ENCODE assay signal across 33 mouse cellular contexts in genomic region chr19:10583550-10584146, GRCm38 (mm10). TPM values are rescaled to one million over a fixed set of nuclear protein-coding genes. Genes with fewer than 3 reads are reported as not detected.
DNase-seq lines count a peak whose midpoint lies in the region; ATAC-seq and TF ChIP-seq lines count a peak whose summit lies in the region.
"Had no signal": no experiment of that assay in that cellular context is flagged by ENCODE, and none has a peak within 500 bp of the region (broad histone marks: within the 10 kb centered on the region; RNA-seq: fewer than 3 reads in every experiment).

No protein-coding gene starts in this region.

- peak overlapping the region; percentile 23; the same call in 1 of the 2 replicates for H3K4me2 ChIP-seq in heart, embryonic 16.5 days (ENCODE audit: low read depth, low read length)
- H3K4me2 ChIP-seq: heart, embryonic 12.5 days; intestine, embryonic 15.5 days; limb, embryonic 15.5 days; midbrain, embryonic 15.5 days; neural tube, embryonic 15.5 days had no signal

- ATAC-seq in heart, embryonic 16.5 days (replicated peaks; ENCODE audit: extremely low read depth, insufficient read depth, low FRiP score) = no peak
- ATAC-seq: hindbrain, postnatal 0 days; intestine, embryonic 15.5 days; midbrain, embryonic 15.5 days had no signal

- H3K27me3 ChIP-seq in heart, embryonic 16.5 days (ENCODE audit: control insufficient read depth, insufficient read depth, low read length) = no peaks in the 10 kb centered on the region
- H3K27me3 ChIP-seq: heart, embryonic 12.5 days; intestine, embryonic 15.5 days; limb, embryonic 15.5 days; midbrain, embryonic 15.5 days; neural tube, embryonic 15.5 days had no signal

- H3K4me1 ChIP-seq in heart, embryonic 16.5 days (ENCODE audit: control insufficient read depth, insufficient read depth, low read length) = no peaks in the 10 kb centered on the region; the same call in 1 of the 2 replicates
- H3K4me1 ChIP-seq: intestine, embryonic 15.5 days; midbrain, embryonic 10.5 days had no signal

- TF ChIP-seq CTCF in brain, embryonic 14.5 days (IDR thresholded peaks at IDR 0.05; ENCODE audit: borderline replicate concordance, extremely low read depth, insufficient read depth, insufficient read length) = no peak

- DNase-seq in heart, adult 11 months = no peak
- peak; percentile 36 to 70 for DNase-seq in spleen, postnatal 4 days (ENCODE audit: low spot score in 2 of 2)
- no peak for DNase-seq in spleen, adult 18-20 months
- DNase-seq in brain, embryonic 14.5 days (ENCODE audit: low read depth) = peak; percentile 52
- DNase-seq in adrenal gland, adult (ENCODE audit: inconsistent age in 2 of 2, low spot score in 1 of 2) = no peak
- no peak for DNase-seq in ovary, postnatal 36 days (ENCODE audit: low spot score)
- DNase-seq: adrenal gland, postnatal 10 days; B cell, adult 2 months; cerebellum, adult 18-20 months; cerebellum, postnatal 10 days; gastrocnemius, postnatal 25 days; heart, adult 18-20 months; kidney, adult 2 months; kidney, postnatal 36 days; layer of hippocampus, postnatal 36 days; left cerebral cortex, postnatal 4 days; lung, adult 2 months; lung, postnatal 10 days; right cerebral cortex, postnatal 25 days; thymus, adult 2 months; thymus, postnatal 36 days had no signal

- 37% methylated on average over 7 of the region's 7 CpGs for WGBS in heart, embryonic 16.5 days

- no peak overlapping the region for H3K9ac ChIP-seq in heart, embryonic 16.5 days (ENCODE audit: low read length)
- H3K9ac ChIP-seq: heart, embryonic 12.5 days; intestine, embryonic 15.5 days; limb, embryonic 15.5 days; liver, embryonic 14.5 days; midbrain, embryonic 15.5 days; neural tube, embryonic 15.5 days had no signal

- no peak overlapping the region for H3K27ac ChIP-seq in heart, embryonic 16.5 days (ENCODE audit: low read length)
- H3K27ac ChIP-seq: hindbrain, embryonic 10.5 days; hindbrain, postnatal 0 days; intestine, embryonic 15.5 days; layer of hippocampus, adult 2 months; limb, embryonic 15.5 days; liver, embryonic 14.5 days; macrophage; midbrain, embryonic 10.5 days; midbrain, embryonic 15.5 days; neural tube, embryonic 15.5 days had no signal

- peaks cover 4% of the 10 kb centered on the region for H3K36me3 ChIP-seq in heart, embryonic 16.5 days (ENCODE audit: control insufficient read depth, insufficient read depth)
- H3K36me3 ChIP-seq: intestine, embryonic 15.5 days; midbrain, embryonic 15.5 days had no signal

- H3K4me3 ChIP-seq in heart, embryonic 16.5 days (ENCODE audit: low read length) = no peak overlapping the region
- H3K4me3 ChIP-seq: heart, embryonic 12.5 days; hindbrain, embryonic 10.5 days; intestine, embryonic 15.5 days; layer of hippocampus, adult 2 months; limb, embryonic 15.5 days; midbrain, embryonic 10.5 days; midbrain, embryonic 15.5 days; neural tube, embryonic 15.5 days had no signal

- H3K9me3 ChIP-seq in heart, embryonic 16.5 days (replicated peaks; ENCODE audit: control insufficient read depth, low read length) = no peaks in the 10 kb centered on the region
- H3K9me3 ChIP-seq: heart, embryonic 12.5 days; hindbrain, embryonic 10.5 days; intestine, embryonic 15.5 days; limb, embryonic 15.5 days; midbrain, embryonic 10.5 days; midbrain, embryonic 15.5 days; neural tube, embryonic 15.5 days had no signal

- no peak for TF ChIP-seq POLR2A in brain, embryonic 14.5 days (IDR thresholded peaks at IDR 0.05; ENCODE audit: borderline replicate concordance, extremely low read depth, insufficient read depth, insufficient read length, poor library complexity, severe bottlenecking)

RNA-seq across cellular contexts. Expression of gene Tmem138, which starts 6.5 kb away (rescaled TPM):
- polyA plus RNA-seq in heart, embryonic 16.5 days (2015; fragmentation: Nextera tagmentation; extraction: Ambion mirVana) = 25.1 TPM in 2 replicates
- polyA plus RNA-seq in brain, embryonic 14.5 days (2012; rRNA removed) = 31.0 and 39.4 TPM in 2 replicates

RNA-seq across cellular contexts. Expression of gene Cyb561a3, which starts 6.7 kb away (rescaled TPM):
- 20.6 and 22.8 TPM in 2 replicates for polyA plus RNA-seq in heart, embryonic 16.5 days (2015; fragmentation: Nextera tagmentation; extraction: Ambion mirVana)
- 21.2 and 27.5 TPM in 2 replicates for polyA plus RNA-seq in brain, embryonic 14.5 days (2012; rRNA removed)

RNA-seq across cellular contexts. Expression of gene Ddb1, which starts 21.5 kb away (rescaled TPM):
- polyA plus RNA-seq in heart, embryonic 16.5 days (2015; fragmentation: Nextera tagmentation; extraction: Ambion mirVana) = 276 and 277 TPM in 2 replicates
- 206 and 237 TPM in 2 replicates for polyA plus RNA-seq in brain, embryonic 14.5 days (2012; rRNA removed)

RNA-seq across cellular contexts. Expression of gene Tkfc, which starts 21.8 kb away (rescaled TPM):
- polyA plus RNA-seq in heart, embryonic 16.5 days (2015; fragmentation: Nextera tagmentation; extraction: Ambion mirVana) = 11.4 TPM in 2 replicates
- polyA plus RNA-seq in brain, embryonic 14.5 days (2012; rRNA removed) = 35.8 and 38.2 TPM in 2 replicates

RNA-seq across cellular contexts. Expression of gene Tmem216, which starts 27.6 kb away (rescaled TPM):
- polyA plus RNA-seq in heart, embryonic 16.5 days (2015; fragmentation: Nextera tagmentation; extraction: Ambion mirVana) = 17.0 and 20.7 TPM in 2 replicates
- polyA plus RNA-seq in brain, embryonic 14.5 days (2012; rRNA removed) = 40.9 and 74.9 TPM in 2 replicates

Comparison
In these comparisons a context has a peak if more than half of its experiments do, and no peak if none do; other contexts are left out.
1. DNase-seq: peak in spleen, postnatal 4 days (2 of 2) and brain, embryonic 14.5 days (single experiment); none in heart, adult 11 months (single experiment), spleen, adult 18-20 months (0 of 2), adrenal gland, adult (0 of 2) and ovary, postnatal 36 days (single experiment).